Mouse (Mus musculus) kidney, embryonic 15.5 days (tissue): Measurements from ENCODE around the gene Mpnd. TPM values are rescaled to one million over a fixed set of nuclear protein-coding genes. Genes with fewer than 3 reads are reported as not detected.
"Not testable (repeated sequence)": the region's sequence is repeated elsewhere in the genome, so short reads cannot be mapped to it uniquely, and the experiment has no call there.

Experiments
- ATAC-seq: fragments of 200-750 bp; cut with Nextera tagmentation; replicated peaks from 2 replicates; pipeline ENCODE4 v1.8.0; 2017; ENCODE audit warnings: moderate TSS enrichment; ENCODE audit not compliant: low FRiP score
- H3K27ac ChIP-seq: fragments of 300-500 bp; sonication (generic); 2 replicates; pipeline ENCODE4 v1.5.1; 2015; ENCODE audit warnings: mild to moderate bottlenecking, inconsistent platforms
- H3K27me3 ChIP-seq: fragments of 300-500 bp; sonication (generic); 2 replicates; pipeline ENCODE4 v1.6.1; 2015; ENCODE audit warnings: inconsistent platforms
- H3K36me3 ChIP-seq: fragments of 300-500 bp; sonication (generic); 2 replicates; pipeline ENCODE4 v1.6.1; 2015; ENCODE audit warnings: inconsistent platforms
- H3K4me1 ChIP-seq: fragments of 300-500 bp; sonication (generic); 2 replicates; pipeline ENCODE4 v1.6.1; 2015; ENCODE audit warnings: inconsistent platforms
- H3K4me2 ChIP-seq: fragments of 300-500 bp; sonication (generic); 2 replicates; pipeline ENCODE4 v1.6.1; 2015; ENCODE audit warnings: moderate library complexity, mild to moderate bottlenecking, inconsistent platforms
- H3K4me3 ChIP-seq: fragments of 300-500 bp; sonication (generic); replicated peaks from 2 replicates; pipeline ENCODE4 v1.5.1; 2015; ENCODE audit warnings: mild to moderate bottlenecking, inconsistent platforms
- H3K9ac ChIP-seq: fragments of 300-500 bp; sonication (generic); 2 replicates; pipeline ENCODE4 v1.6.1; 2015; ENCODE audit warnings: mild to moderate bottlenecking, inconsistent platforms
- H3K9me3 ChIP-seq: fragments of 300-500 bp; sonication (generic); replicated peaks from 2 replicates; pipeline ENCODE4 v1.6.1; 2016; ENCODE audit warnings: inconsistent platforms
- WGBS: fragments of 180-500 bp; shearing (Covaris S2); methylation state at CpG from one replicate; pipeline ENCODE4 v1.1.7; 2015; ENCODE audit warnings: mixed read lengths; 5-methylcytosine and 5-hydroxymethylcytosine counted together
- polyA plus RNA-seq: library from polyadenylated mRNA; unstranded; fragments of >200 nt; fragmentation: Nextera tagmentation; extraction: Ambion mirVana; gene quantifications from 2 replicates; pipeline ENCODE4 v1.2.1, GENCODE M21; 2015

The Mpnd gene
- polyA plus RNA-seq, 1 experiment from 2014 or later = 103 TPM

GRCm38 (mm10) chr17:56057381-56058120 lies 52.0 kb downstream of the Mpnd start:
- no peak overlapping the region for H3K27ac ChIP-seq
- no peak for ATAC-seq
- peaks cover 95% of the 10 kb centered on the region for H3K36me3 ChIP-seq
- H3K4me3 ChIP-seq = no peak overlapping the region
- WGBS = 87% methylated on average over 11 of the region's 11 CpGs
- H3K4me2 ChIP-seq = no peak overlapping the region
- H3K9ac ChIP-seq = no peak overlapping the region
- H3K9me3 ChIP-seq = no peaks in the 10 kb centered on the region
- H3K27me3 ChIP-seq = no peaks in the 10 kb centered on the region
- H3K4me1 ChIP-seq = no peaks in the 10 kb centered on the region

- H3K27me3 ChIP-seq = no peaks in the 10 kb centered on the region
- 96% methylated on average over 7 of the region's 7 CpGs for WGBS
Observed at GRCm38 (mm10) chr17:56062081-56062480, 56.6 kb downstream of the Mpnd start.

GRCm38 (mm10) chr17:56065715-56066114 lies 60.2 kb downstream of the Mpnd start:
- H3K27me3 ChIP-seq, H3K4me3 ChIP-seq, H3K4me1 ChIP-seq, H3K9me3 ChIP-seq, ATAC-seq, H3K27ac ChIP-seq, H3K4me2 ChIP-seq, H3K9ac ChIP-seq: not testable (repeated sequence)
- 79% methylated on average over 6 of the region's 6 CpGs for WGBS
- H3K36me3 ChIP-seq = peaks cover 100% of the 10 kb centered on the region

More at GRCm38 (mm10) chr17:56062081-56062480, 56.6 kb downstream of the Mpnd start:
- no peak overlapping the region for H3K4me2 ChIP-seq
- H3K27ac ChIP-seq = no peak overlapping the region
- H3K36me3 ChIP-seq = peaks cover 100% of the 10 kb centered on the region
- H3K4me1 ChIP-seq = no peaks in the 10 kb centered on the region
- no peak overlapping the region for H3K4me3 ChIP-seq
- no peaks in the 10 kb centered on the region for H3K9me3 ChIP-seq
- no peak overlapping the region for H3K9ac ChIP-seq
- no peak for ATAC-seq

Other genes with a start within 250 kb of the Mpnd start
- gene Zfp119a, start 126.8 kb upstream of the Mpnd start, polyA plus RNA-seq = 9.1 and 11.6 TPM in 2 replicates
- 16.0 and 16.8 TPM in 2 replicates for gene Zfp959, start 113.6 kb upstream of the Mpnd start, polyA plus RNA-seq
- 5.5 and 5.7 TPM in 2 replicates for gene Zfp119b, start 56.2 kb upstream of the Mpnd start, polyA plus RNA-seq
- gene Ebi3, start 53.1 kb upstream of the Mpnd start, polyA plus RNA-seq = 1.8 and 2.4 TPM in 2 replicates
- gene Yju2, start 46.6 kb upstream of the Mpnd start, polyA plus RNA-seq = 27.4 and 27.5 TPM in 2 replicates
- 28.8 and 30.1 TPM in 2 replicates for gene Shd, start 35.2 kb upstream of the Mpnd start, polyA plus RNA-seq
- 19.7 and 21.7 TPM in 2 replicates for gene Fsd1, start 19.2 kb upstream of the Mpnd start, polyA plus RNA-seq
- 14.5 and 15.5 TPM in 2 replicates for gene Stap2, start 127 bp upstream of the Mpnd start, polyA plus RNA-seq
- 168 and 175 TPM in 2 replicates for gene Sh3gl1, start 30.9 kb downstream of the Mpnd start, polyA plus RNA-seq
- gene Chaf1a, start 34.7 kb downstream of the Mpnd start, polyA plus RNA-seq = 26.9 and 30.8 TPM in 2 replicates
- gene Ubxn6, start 69.3 kb downstream of the Mpnd start, polyA plus RNA-seq = 42.2 and 45.6 TPM in 2 replicates
- 123 and 141 TPM in 2 replicates for gene Hdgfl2, start 73.9 kb downstream of the Mpnd start, polyA plus RNA-seq
- gene Plin4, start 104.1 kb downstream of the Mpnd start, polyA plus RNA-seq = 0.08 and 0.12 TPM in 2 replicates
- 1.5 and 1.9 TPM in 2 replicates for gene Plin5, start 111.9 kb downstream of the Mpnd start, polyA plus RNA-seq
- 0.39 and 0.53 TPM in 2 replicates for gene Lrg1, start 116.3 kb downstream of the Mpnd start, polyA plus RNA-seq
- gene Sema6b, start 134.6 kb downstream of the Mpnd start, polyA plus RNA-seq = 1.5 TPM in 2 replicates
- 11.6 and 11.9 TPM in 2 replicates for gene Tnfaip8l1, start 156.8 kb downstream of the Mpnd start, polyA plus RNA-seq
- 90.7 and 96.4 TPM in 2 replicates for gene Mydgf, start 178.2 kb downstream of the Mpnd start, polyA plus RNA-seq
- 38.9 and 43.8 TPM in 2 replicates for gene Dpp9, start 213.2 kb downstream of the Mpnd start, polyA plus RNA-seq